Mouse (Mus musculus) testis, adult 2 months (tissue): ENCODE results near the gene Gm20696.

Experiments
- CTCF ChIP-seq: fragments of 200-500 bp; IDR thresholded peaks from 2 replicates; pipeline ENCODE4 v1.5.1; 2012; ENCODE audit warnings: low read depth, mild to moderate bottlenecking, inconsistent platforms, low read length, moderate library complexity; ENCODE audit not compliant: control insufficient read depth, insufficient read depth, insufficient replicate concordance
- POLR2A ChIP-seq: fragments of 200-500 bp; IDR thresholded peaks from 2 replicates; pipeline ENCODE4 v1.6.1; 2012; ENCODE audit warnings: low read depth, mild to moderate bottlenecking, inconsistent platforms, low read length, moderate library complexity; ENCODE audit not compliant: control insufficient read depth

- TF ChIP-seq CTCF = no peak
- no peak for TF ChIP-seq POLR2A
These were observed 257.7 kb downstream of the Gm20696 start for GRCm38 (mm10) chr6:99408880-99409279.
